Mouse (Mus musculus) kidney, adult 2 months (tissue): ENCODE measurements around the gene Tnfrsf8. TPM values are rescaled to one million over a fixed set of nuclear protein-coding genes. Genes with fewer than 3 reads are reported as not detected.

Source experiments
- DNase-seq: peaks from one replicate; pipeline ENCODE4 v3.0.0; 2021
- H3K27ac ChIP-seq: fragments of 200-500 bp; 2 replicates; pipeline ENCODE4 v1.5.1; 2012; ENCODE audit warnings: low read depth, low read length, control low read depth, inconsistent platforms; ENCODE audit not compliant: insufficient read depth
- H3K27me3 ChIP-seq: fragments of 200-500 bp; replicated peaks from 2 replicates; pipeline ENCODE4 v1.6.1; 2012; ENCODE audit warnings: mild to moderate bottlenecking, moderate library complexity, low read length, inconsistent platforms; ENCODE audit not compliant: control insufficient read depth, insufficient read depth
- H3K36me3 ChIP-seq: fragments of 200-500 bp; 2 replicates; pipeline ENCODE4 v1.6.1; 2012; ENCODE audit warnings: mild to moderate bottlenecking, moderate library complexity, low read length, inconsistent platforms; ENCODE audit not compliant: control insufficient read depth, insufficient read depth
- H3K4me1 ChIP-seq: fragments of 200-500 bp; 2 replicates; pipeline ENCODE4 v1.6.1; 2011; ENCODE audit warnings: low read length; ENCODE audit not compliant: control insufficient read depth, insufficient read depth
- H3K4me3 ChIP-seq: fragments of 200-500 bp; 2 replicates; pipeline ENCODE4 v1.5.1; 2011; ENCODE audit warnings: mild to moderate bottlenecking, low read depth, low read length, control low read depth; ENCODE audit not compliant: insufficient read depth
- CTCF ChIP-seq: fragments of 200-500 bp; conservative IDR thresholded peaks from 2 replicates; pipeline ENCODE4 v1.5.1; 2011; ENCODE audit warnings: low read depth, mild to moderate bottlenecking, control low read depth, low read length, moderate library complexity, mixed read lengths; ENCODE audit not compliant: insufficient read depth, insufficient read length
- POLR2A ChIP-seq: fragments of 200-500 bp; IDR thresholded peaks from one replicate; pipeline ENCODE4 v1.6.1; 2011; ENCODE audit warnings: low read depth, low read length, control low read depth
- WGBS: fragments of 180-500 bp; shearing (Covaris S2); methylation state at CpG from one replicate; pipeline ENCODE4 v1.1.7; 2018; 5-methylcytosine and 5-hydroxymethylcytosine counted together
- polyA plus RNA-seq: library from polyadenylated mRNA; depleted of rRNA; stranded (reverse); fragments of >200 nt; gene quantifications from 2 replicates; pipeline ENCODE4 v1.2.3, GENCODE M21; 2012

The Tnfrsf8 gene
- polyA plus RNA-seq, 1 experiment = 0.11 TPM

DNA sequence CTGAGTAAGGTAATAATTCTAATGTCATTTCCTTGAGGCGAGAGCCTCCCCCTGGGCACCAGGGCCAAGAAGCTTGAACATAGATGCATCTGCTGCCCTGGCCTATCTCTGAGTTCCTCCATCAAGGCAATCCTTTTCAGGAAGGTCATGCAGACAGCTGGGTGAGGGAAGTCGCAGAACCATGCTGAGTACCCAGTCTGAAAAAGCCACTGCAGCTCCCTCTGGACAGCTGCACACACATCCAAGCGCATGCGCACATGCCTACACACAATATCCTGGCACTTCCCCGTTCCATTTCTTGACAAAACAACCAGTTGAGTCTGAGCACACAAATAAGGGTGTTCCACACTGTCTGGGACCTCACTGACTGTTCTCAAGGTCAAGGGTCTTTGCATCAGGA lies 83.2 kb downstream of the Tnfrsf8 start:
- Histone ChIP-seq H3K4me3 (no peak overlapping the region), H3K27me3 (no peaks in the 10 kb centered on the region), H3K4me1 (no peaks in the 10 kb centered on the region), H3K27ac (no peak overlapping the region), H3K36me3 (no peaks in the 10 kb centered on the region)
- 93% methylated on average over 5 of the region's 5 CpGs for WGBS
- DNase-seq = no peak
- no peak for TF ChIP-seq POLR2A
- TF ChIP-seq CTCF = no peak

DNA sequence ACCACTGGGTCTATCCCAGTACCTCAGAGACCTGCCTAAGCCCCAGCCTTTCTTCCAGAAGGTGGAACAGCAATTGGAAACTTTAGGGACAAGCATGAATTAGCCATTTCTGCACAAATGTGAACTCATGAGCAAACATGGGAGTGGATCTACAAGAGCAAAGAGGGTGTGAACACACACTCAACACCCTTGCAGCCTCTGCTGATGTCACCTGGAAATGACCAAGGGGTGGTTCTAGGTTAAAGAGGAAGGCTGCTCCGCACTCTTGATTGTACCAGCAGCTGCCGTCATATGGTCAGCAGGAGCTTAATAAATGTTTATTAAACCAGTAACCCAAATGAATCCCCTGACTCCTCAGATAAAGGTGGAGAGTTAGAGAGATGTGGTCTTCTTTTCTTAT lies 84.3 kb downstream of the Tnfrsf8 start:
- 95% methylated on average over 2 of the region's 2 CpGs for WGBS
- H3K27ac ChIP-seq = no peak overlapping the region
- no peaks in the 10 kb centered on the region for H3K27me3 ChIP-seq
- no peak for DNase-seq
- H3K4me1 ChIP-seq = no peaks in the 10 kb centered on the region
- no peak overlapping the region for H3K4me3 ChIP-seq
- no peaks in the 10 kb centered on the region for H3K36me3 ChIP-seq
- TF ChIP-seq POLR2A (no peak), CTCF (no peak)

GRCm38 (mm10) chr4:145229524-145230163 lies 85.3 kb downstream of the Tnfrsf8 start:
- 79% methylated on average over 5 of the region's 5 CpGs for WGBS
- peak; percentile 50 for DNase-seq
- Histone ChIP-seq H3K27me3 (no peaks in the 10 kb centered on the region), H3K36me3 (no peaks in the 10 kb centered on the region), H3K27ac (no peak overlapping the region), H3K4me3 (no peak overlapping the region), H3K4me1 (no peaks in the 10 kb centered on the region)
- TF ChIP-seq POLR2A (no peak), CTCF (no peak)

DNA sequence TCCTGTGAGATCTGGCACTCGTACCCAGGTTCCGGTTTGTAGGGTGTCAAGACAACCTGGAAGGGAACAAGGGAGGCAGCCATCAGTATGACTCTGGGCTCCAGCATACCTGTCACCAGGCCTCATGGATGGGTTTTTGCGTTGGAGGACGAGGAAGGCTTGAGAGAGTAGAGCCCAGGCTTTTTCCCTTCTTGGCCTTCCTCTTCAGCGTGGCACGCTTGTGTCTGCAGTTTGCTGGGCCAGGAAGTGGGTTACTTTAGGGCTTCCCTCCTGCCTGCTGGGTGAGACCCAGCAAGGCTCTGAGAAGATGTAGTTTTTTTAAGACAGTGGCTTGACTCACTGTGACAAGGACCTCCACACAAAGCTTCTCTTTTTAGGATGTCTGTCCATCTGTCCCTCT lies 85.9 kb downstream of the Tnfrsf8 start:
- TF ChIP-seq POLR2A (no peak), CTCF (no peak)
- no peaks in the 10 kb centered on the region for H3K27me3 ChIP-seq
- H3K36me3 ChIP-seq = no peaks in the 10 kb centered on the region
- no peak overlapping the region for H3K4me3 ChIP-seq
- 79% methylated on average over 6 of the region's 6 CpGs for WGBS
- no peaks in the 10 kb centered on the region for H3K4me1 ChIP-seq
- H3K27ac ChIP-seq = no peak overlapping the region
- no peak for DNase-seq

DNA sequence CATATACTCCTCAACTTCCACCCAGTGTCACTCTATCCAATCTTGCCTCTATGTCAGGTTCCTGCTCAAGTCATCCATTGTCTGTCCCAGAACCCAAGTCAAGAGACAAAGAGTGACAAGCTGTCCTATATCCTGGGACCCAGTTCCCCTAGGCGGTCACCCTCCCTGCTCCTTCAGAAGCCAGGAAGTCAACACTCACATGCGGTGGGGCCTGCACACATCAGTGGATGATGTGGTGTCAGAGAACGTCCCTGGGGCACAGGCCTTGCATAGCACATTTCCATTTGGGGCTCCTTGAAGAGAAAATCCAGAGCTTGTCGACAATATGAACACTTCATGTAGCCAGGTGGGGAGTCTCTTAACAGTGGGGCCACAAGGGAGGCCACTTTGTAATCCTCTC lies 90.4 kb downstream of the Tnfrsf8 start:
- WGBS = 88% methylated on average over 4 of the region's 4 CpGs
- H3K27me3 ChIP-seq = no peaks in the 10 kb centered on the region
- no peak for TF ChIP-seq POLR2A
- no peak for TF ChIP-seq CTCF
- H3K4me3 ChIP-seq = no peak overlapping the region
- no peaks in the 10 kb centered on the region for H3K4me1 ChIP-seq
- H3K36me3 ChIP-seq = no peaks in the 10 kb centered on the region
- DNase-seq = no peak
- no peak overlapping the region for H3K27ac ChIP-seq

DNA sequence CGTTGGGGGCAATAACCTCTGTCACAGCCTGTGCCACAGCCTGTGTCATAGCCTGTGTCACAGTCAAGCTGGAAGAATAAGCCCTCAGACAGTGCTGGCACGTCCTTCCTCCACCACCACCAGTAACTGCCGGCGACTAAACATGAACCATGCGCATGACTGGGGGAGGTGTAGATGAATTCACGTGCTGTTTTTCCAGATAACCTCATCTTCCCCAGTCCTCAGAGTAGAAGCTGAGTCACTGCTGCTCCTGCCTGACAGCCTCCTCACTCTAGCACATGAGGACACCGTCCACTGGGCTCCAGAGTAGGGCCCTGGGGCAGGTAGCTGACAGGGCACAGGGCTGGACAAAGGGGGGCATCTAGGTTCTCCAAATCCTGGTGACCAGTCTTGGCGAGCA lies 92.9 kb downstream of the Tnfrsf8 start:
- no peaks in the 10 kb centered on the region for H3K4me1 ChIP-seq
- no peak for DNase-seq
- no peaks in the 10 kb centered on the region for H3K36me3 ChIP-seq
- no peak overlapping the region for H3K4me3 ChIP-seq
- H3K27me3 ChIP-seq = no peaks in the 10 kb centered on the region
- TF ChIP-seq POLR2A (no peak), CTCF (no peak)
- H3K27ac ChIP-seq = no peak overlapping the region
- 79% methylated on average over 8 of the region's 8 CpGs for WGBS

GRCm38 (mm10) chr4:145221379-145221778 lies 93.6 kb downstream of the Tnfrsf8 start:
- H3K4me1 ChIP-seq = no peaks in the 10 kb centered on the region
- no peak overlapping the region for H3K27ac ChIP-seq
- TF ChIP-seq CTCF = no peak
- no peak for TF ChIP-seq POLR2A
- no peaks in the 10 kb centered on the region for H3K36me3 ChIP-seq
- DNase-seq = no peak
- no peak overlapping the region for H3K4me3 ChIP-seq
- H3K27me3 ChIP-seq = no peaks in the 10 kb centered on the region
- 47% methylated on average over 2 of the region's 2 CpGs for WGBS

GRCm38 (mm10) chr4:145220001-145220400 lies 95.0 kb downstream of the Tnfrsf8 start:
- no peak for TF ChIP-seq CTCF
- Histone ChIP-seq H3K36me3 (no peaks in the 10 kb centered on the region), H3K4me1 (no peaks in the 10 kb centered on the region), H3K27me3 (no peaks in the 10 kb centered on the region), H3K4me3 (no peak overlapping the region), H3K27ac (no peak overlapping the region)
- whole genome bisulfite sequencing = 83% methylated on average over 1 of the region's 1 CpGs
- no peak for DNase-seq
